Mouse (Mus musculus) macrophage (primary cell): ENCODE results near the gene Sik3. TPM values are rescaled to one million over a fixed set of nuclear protein-coding genes. Genes with fewer than 3 reads are reported as not detected.

Source experiments
- H3K27ac ChIP-seq: fragments of 350-480 bp; formaldehyde crosslinking; 2 replicates; pipeline ENCODE4 v1.9.0; 2021
- H3K36me3 ChIP-seq: fragments of 350-480 bp; formaldehyde crosslinking; 2 replicates; pipeline ENCODE4 v1.9.0; 2021; ENCODE audit errors: inconsistent target
- H3K4me3 ChIP-seq: fragments of 350-480 bp; formaldehyde crosslinking; 2 replicates; pipeline ENCODE4 v1.9.0; 2021; ENCODE audit errors: inconsistent target
- H3K79me2 ChIP-seq: fragments of 350-480 bp; formaldehyde crosslinking; 2 replicates; pipeline ENCODE4 v1.9.0; 2021; ENCODE audit errors: inconsistent target
- WGBS: methylation state at CpG from one replicate; pipeline ENCODE4 v1.1.7; 2026; ENCODE audit warnings: inconsistent platforms; ENCODE audit not compliant: missing documents; 5-methylcytosine and 5-hydroxymethylcytosine counted together
- polyA plus RNA-seq: library from polyadenylated mRNA; stranded (reverse); fragments of 250-400 nt; gene quantifications from 3 replicates; pipeline ENCODE4 v1.2.4, GENCODE M21; 2018; ENCODE audit warnings: inconsistent platforms

The Sik3 gene
- polyA plus RNA-seq, 1 experiment from 2014 or later, result 34.1 TPM

GRCm38 (mm10) chr9:46224945-46225660 is 212.5 kb downstream of the Sik3 start:
- H3K79me2 ChIP-seq, result no peaks in the 10 kb centered on the region
- no peak overlapping the region for H3K4me3 ChIP-seq
- H3K27ac ChIP-seq, result no peak overlapping the region
- 70% methylated on average over 5 of the region's 5 CpGs for WGBS
- H3K36me3 ChIP-seq, result peaks cover 35% of the 10 kb centered on the region

DNA sequence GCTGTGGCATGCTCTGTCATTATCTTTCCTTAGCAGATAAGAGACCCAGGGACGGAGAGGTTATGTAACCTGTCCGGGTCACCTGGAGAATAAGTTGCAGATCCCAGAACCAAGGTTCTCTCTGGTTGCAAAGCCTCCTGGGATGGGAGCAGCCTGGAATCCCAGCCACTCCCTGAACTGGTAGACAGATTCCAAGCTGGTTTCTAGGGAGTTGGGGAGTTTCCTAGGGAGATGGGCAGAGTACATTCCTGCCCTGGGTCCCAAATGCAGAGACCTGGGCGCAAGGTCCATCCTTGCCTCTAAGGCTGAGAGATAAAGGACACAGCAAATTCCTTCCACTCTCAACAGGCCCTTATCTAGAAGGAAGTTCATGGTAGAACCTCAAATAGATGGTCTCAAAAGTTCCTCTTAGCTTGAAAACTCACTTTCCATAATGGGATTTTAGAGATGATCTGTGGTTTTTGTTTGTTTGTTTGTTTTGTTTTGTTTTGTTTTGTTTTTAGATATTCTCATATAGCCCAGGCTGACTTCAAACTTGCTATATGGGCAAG is 214.5 kb downstream of the Sik3 start:
- no peak overlapping the region for H3K4me3 ChIP-seq
- no peaks in the 10 kb centered on the region for H3K79me2 ChIP-seq
- no peak overlapping the region for H3K27ac ChIP-seq
- H3K36me3 ChIP-seq, result peaks cover 15% of the 10 kb centered on the region; the same call in 1 of the 2 replicates
- WGBS, result 92% methylated on average over 3 of the region's 3 CpGs

- Histone ChIP-seq H3K4me3 (no peak within 1 kb of the TSS), H3K36me3 (peaks cover 4% of the 10 kb centered on the region; the same call in 1 of the 2 replicates), H3K27ac (no peak within 1 kb of the TSS), H3K79me2 (no peaks in the 10 kb centered on the region)
- WGBS, result 84% methylated on average over 9 of the region's 9 CpGs
Observed at GRCm38 (mm10) chr9:46228491-46228890, 215.9 kb downstream of the Sik3 start, which contains the start of gene Apoa1. Apoa1 (plus strand) TSS chr9:46228580.

DNA sequence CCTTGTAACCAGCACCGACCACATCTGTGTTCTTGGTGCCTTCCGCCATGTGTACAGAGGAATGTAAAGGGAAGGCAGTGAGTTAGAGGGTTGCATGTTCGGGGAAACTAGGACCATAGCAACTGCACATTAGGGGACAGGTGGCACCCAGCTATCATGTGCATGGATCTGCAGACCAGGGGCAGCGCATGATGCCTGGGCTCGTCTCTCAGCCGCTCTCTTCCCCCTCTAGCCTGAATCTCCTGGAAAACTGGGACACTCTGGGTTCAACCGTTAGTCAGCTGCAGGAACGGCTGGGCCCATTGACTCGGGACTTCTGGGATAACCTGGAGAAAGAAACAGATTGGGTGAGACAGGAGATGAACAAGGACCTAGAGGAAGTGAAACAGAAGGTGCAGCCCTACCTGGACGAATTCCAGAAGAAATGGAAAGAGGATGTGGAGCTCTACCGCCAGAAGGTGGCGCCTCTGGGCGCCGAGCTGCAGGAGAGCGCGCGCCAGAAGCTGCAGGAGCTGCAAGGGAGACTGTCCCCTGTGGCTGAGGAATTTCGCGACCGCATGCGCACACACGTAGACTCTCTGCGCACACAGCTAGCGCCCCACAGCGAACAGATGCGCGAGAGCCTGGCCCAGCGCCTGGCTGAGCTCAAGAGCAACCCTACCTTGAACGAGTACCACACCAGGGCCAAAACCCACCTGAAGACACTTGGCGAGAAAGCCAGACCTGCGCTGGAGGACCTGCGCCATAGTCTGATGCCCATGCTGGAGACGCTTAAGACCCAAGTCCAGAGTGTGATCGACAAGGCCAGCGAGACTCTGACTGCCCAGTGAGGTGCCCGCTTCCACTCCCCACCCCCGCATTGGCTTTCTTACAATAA is 217.2 kb downstream of the Sik3 start:
- Histone ChIP-seq H3K4me3 (no peak overlapping the region), H3K79me2 (no peaks in the 10 kb centered on the region), H3K27ac (no peak overlapping the region), H3K36me3 (no peaks in the 10 kb centered on the region)
- 22% methylated on average over 36 of the region's 37 CpGs for WGBS

DNA sequence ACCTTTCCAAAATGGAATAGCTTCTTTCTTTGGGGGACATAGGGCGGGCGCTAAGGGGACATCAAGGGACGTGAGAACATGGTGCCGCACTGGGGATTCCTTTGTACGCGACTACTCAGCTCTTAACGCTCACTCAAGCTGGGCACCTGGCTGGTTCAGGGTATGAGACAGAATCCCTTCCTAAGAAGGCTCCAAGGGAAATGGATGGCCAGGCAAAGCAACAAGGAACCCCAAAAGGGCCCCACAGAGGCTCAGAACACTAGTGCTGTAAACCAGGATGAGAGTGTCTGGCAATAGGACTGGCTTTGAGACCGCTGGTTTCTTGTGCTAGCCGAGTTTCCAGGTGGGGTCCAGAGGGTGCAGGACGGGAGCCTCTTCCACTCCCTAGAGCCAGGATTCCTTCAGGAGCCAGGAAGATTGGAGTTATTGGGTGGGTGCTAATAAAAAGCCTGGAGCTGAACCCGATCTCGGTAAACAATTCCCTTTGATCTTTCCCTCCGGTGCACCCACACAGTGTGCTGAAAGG is 217.9 kb downstream of the Sik3 start:
- Histone ChIP-seq H3K79me2 (no peaks in the 10 kb centered on the region), H3K27ac (no peak overlapping the region), H3K4me3 (no peak overlapping the region), H3K36me3 (no peaks in the 10 kb centered on the region)
- 46% methylated on average over 13 of the region's 13 CpGs for WGBS

- WGBS, result 94% methylated on average over 6 of the region's 6 CpGs
- H3K4me3 ChIP-seq, result no peak overlapping the region
- no peaks in the 10 kb centered on the region for H3K36me3 ChIP-seq
- no peaks in the 10 kb centered on the region for H3K79me2 ChIP-seq
- H3K27ac ChIP-seq, result no peak overlapping the region
Observed at GRCm38 (mm10) chr9:46235196-46235595, 222.6 kb downstream of the Sik3 start.

DNA sequence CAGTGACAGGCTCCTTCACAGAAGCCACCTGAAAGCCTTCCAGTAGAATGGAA is 222.8 kb downstream of the Sik3 start, which contains the start of gene Apoc3:
Apoc3 (minus strand) TSS at position 41 of the 53 bp plus-strand sequence.
- H3K79me2 ChIP-seq, result no peaks in the 10 kb centered on the region
- H3K4me3 ChIP-seq, result no peak within 1 kb of the TSS
- H3K36me3 ChIP-seq, result no peaks in the 10 kb centered on the region
- H3K27ac ChIP-seq, result no peak within 1 kb of the TSS

DNA sequence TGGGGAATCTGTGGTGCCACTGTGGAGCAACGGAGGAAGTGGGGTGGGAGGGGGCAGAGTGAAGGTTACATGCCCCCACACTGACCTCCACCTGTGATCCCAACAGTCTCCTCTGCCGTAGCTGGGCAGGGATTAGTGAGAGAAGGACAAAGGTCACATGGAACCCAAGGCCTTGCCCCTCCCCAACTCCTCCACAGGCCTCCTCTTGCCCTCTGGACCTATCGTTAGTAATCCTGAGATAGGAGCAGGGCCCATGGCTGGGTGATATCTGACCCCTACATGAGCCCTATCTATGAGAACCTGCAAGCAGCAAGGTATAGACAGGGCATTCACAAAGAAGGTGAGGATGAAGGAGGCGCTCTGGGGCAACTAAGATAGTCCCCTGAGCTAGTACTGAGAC is 223.0 kb downstream of the Sik3 start:
- no peak overlapping the region for H3K27ac ChIP-seq
- no peak overlapping the region for H3K4me3 ChIP-seq
- no peaks in the 10 kb centered on the region for H3K36me3 ChIP-seq
- WGBS, result 96% methylated on average over 4 of the region's 4 CpGs
- H3K79me2 ChIP-seq, result no peaks in the 10 kb centered on the region

DNA sequence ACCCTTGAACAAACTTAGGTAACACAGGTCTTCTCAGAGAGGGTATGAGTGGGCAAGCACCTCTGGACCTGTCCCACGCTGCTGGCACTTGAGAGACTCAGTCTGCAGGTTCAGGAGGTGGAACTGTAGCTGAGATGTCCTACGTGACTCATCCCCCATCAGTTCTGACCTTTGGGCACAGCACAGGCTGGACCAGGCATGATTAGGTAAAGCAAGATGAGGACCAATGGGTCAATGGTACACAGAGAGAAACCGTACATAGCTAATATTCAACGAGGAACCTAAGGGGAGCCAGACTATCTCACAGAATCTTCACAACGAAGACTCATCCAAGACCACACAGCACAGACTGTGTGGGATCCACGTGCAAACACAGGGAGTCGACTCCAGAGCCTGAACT is 226.2 kb downstream of the Sik3 start:
- 88% methylated on average over 7 of the region's 7 CpGs for WGBS
- Histone ChIP-seq H3K4me3 (no peak overlapping the region), H3K36me3 (no peaks in the 10 kb centered on the region), H3K27ac (no peak overlapping the region), H3K79me2 (no peaks in the 10 kb centered on the region)

DNA sequence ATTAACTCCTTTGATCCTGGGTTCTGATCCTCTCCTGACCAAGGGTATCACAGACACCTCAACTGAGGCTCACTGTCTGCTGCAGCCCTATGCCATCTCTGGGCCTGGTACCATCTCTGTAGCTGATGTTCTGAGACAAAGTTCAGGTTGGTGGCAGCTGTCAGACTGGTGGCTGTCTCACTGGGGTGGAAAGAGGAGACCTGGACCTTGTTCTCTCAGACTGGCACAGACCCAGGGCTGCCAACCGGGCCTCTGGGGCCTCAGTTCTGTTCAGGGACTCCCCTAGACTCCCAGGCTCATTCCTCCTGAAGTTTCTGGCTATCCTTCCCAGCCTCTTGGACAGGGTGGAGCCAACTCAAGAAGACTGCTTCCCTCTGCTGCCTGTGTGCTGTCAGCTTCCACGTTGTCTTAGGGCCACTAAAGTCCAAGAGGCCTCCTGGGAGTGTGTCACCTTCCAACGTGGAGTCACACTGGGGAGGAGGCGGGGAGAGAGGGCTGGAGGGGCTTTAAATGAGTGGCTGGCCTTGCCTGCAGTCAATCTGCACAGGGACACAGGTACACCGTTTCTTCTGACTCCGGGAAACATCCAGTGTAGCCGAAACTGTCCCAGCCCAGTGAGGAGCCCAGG is 228.0 kb downstream of the Sik3 start, which contains the start of gene Apoa4:
Apoa4 (plus strand) TSS at position 171 of the 628 bp plus-strand sequence.
- no peaks in the 10 kb centered on the region for H3K79me2 ChIP-seq
- no peaks in the 10 kb centered on the region for H3K36me3 ChIP-seq
- no peak within 1 kb of the TSS for H3K4me3 ChIP-seq
- no peak within 1 kb of the TSS for H3K27ac ChIP-seq
- WGBS, result 63% methylated on average over 6 of the region's 7 CpGs

DNA sequence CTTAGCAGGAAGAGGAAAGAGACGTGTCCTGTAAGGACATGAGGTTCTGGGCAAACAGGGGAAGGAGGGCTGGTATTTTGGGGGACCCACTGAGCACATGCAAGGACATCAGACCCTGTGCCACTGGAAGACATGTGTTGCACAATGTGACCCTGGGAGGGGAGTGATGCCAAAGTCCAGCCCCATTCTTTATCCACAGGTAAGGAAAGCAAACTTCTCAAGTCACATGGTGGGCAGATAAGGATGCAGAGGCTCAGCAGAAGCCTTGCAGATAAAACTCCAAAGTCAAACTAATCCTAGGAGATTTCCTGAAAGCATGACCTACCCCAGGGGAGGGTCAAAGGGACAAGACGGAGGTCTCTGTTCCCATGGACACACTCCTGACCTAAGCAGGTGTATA is 229.2 kb downstream of the Sik3 start:
- Histone ChIP-seq H3K4me3 (no peak overlapping the region), H3K36me3 (no peaks in the 10 kb centered on the region), H3K79me2 (no peaks in the 10 kb centered on the region), H3K27ac (no peak overlapping the region)
- 76% methylated on average over 2 of the region's 2 CpGs for WGBS

DNA sequence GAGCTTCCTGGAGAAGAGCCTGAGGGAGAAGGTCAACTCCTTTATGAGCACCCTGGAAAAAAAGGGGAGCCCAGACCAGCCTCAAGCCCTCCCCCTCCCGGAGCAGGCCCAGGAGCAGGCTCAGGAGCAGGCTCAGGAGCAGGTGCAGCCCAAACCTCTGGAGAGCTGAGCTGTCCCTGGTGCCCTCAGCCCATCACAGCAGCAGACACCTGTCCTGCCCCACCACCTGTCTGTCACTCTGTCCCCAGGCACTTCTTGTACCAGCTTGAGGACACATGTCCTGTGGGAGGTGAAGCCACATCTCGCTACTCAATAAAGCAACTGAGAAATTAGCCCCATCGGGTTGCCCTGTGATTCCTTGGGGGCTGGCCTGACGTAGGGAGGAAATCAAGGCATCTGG is 230.5 kb downstream of the Sik3 start:
- H3K27ac ChIP-seq, result no peak overlapping the region
- no peak overlapping the region for H3K4me3 ChIP-seq
- H3K36me3 ChIP-seq, result no peaks in the 10 kb centered on the region
- WGBS, result 81% methylated on average over 4 of the region's 4 CpGs
- no peaks in the 10 kb centered on the region for H3K79me2 ChIP-seq

DNA sequence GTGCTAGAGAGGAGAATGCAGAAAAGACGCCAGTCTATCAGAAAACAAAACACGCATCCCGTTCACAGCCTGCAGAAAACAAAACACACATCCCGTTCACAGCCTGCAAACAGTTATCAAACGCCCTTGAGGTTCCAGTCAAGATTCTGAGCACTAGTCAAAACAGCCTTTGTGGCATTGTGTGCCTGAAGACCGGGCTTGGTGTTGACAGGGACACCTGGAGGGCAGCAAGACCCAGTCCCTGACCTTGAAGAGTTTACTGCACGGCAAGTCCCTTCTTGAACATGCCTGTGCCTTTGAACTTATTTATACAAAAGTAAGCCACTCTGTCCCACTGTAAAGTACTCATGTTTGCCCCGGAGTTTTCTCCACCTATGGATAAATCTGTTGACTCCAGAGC is 231.0 kb downstream of the Sik3 start:
- H3K36me3 ChIP-seq, result no peaks in the 10 kb centered on the region
- WGBS, result 82% methylated on average over 8 of the region's 8 CpGs
- H3K27ac ChIP-seq, result no peak overlapping the region
- H3K4me3 ChIP-seq, result no peak overlapping the region
- no peaks in the 10 kb centered on the region for H3K79me2 ChIP-seq

DNA sequence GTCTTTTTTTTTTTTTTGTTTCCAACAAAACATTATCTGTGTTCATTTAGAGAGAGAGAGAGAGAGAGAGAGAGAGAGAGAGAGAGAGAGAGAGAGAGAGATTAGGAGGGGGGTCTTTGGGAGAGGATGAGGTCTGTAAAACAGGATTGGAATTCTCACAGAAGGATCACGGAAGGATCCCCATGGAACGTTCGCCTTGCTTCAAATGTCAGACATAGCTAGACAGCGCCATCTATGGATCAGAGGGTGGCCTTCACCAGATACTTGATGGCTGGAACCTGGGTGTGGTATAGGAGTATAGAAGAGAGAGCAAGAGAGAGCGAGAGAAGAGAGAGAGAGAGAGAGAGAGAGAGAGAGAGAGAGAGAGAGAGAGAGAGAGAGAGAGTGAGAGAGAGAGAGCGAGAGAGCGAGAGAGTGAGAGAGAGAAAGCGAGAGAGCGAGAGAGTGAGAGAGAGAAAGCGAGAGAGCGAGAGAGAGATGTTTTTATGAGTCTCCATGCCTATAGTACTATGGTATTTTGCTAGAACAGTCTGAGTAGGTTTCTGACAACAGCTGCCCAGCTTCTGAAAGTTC is 234.2 kb downstream of the Sik3 start:
- no peak overlapping the region for H3K27ac ChIP-seq
- no peaks in the 10 kb centered on the region for H3K36me3 ChIP-seq
- no peak overlapping the region for H3K4me3 ChIP-seq
- no peaks in the 10 kb centered on the region for H3K79me2 ChIP-seq
- 23% methylated on average over 7 of the region's 11 CpGs for WGBS
